Mouse (Mus musculus) heart, postnatal 4 days (tissue): ENCODE data around the gene Aspn. TPM values are rescaled to one million over a fixed set of nuclear protein-coding genes. Genes with fewer than 3 reads are reported as not detected.
A peak's percentile ranks its signal among the peaks of the same experiment; 100 is the strongest.
"Not testable (repeated sequence)": the region's sequence is repeated elsewhere in the genome, so short reads cannot be mapped to it uniquely, and the experiment has no call there.

ENCODE experiments used
- DNase-seq: peaks from one replicate; pipeline ENCODE4 v3.0.0; 2021
- total RNA-seq, 2 experiments: library from RNA; stranded (reverse); gene quantifications; 2 replicates each; pipeline ENCODE4 v1.2.3; 2021

Gene Aspn
- total RNA-seq, 2 experiments from 2014 or later, result 86.9 to 101 TPM

- DNase-seq, result peak; percentile 39
Observed at GRCm38 (mm10) chr13:49584307-49585005, 40.2 kb downstream of the Aspn start.

GRCm38 (mm10) chr13:49586062-49586461 lies 41.8 kb downstream of the Aspn start:
- no peak for DNase-seq

GRCm38 (mm10) chr13:49602541-49602940 lies 58.3 kb downstream of the Aspn start:
- not testable (repeated sequence) for DNase-seq

GRCm38 (mm10) chr13:49603603-49604002 lies 59.4 kb downstream of the Aspn start:
- no peak for DNase-seq

- peak; percentile 53 for DNase-seq
Observed at GRCm38 (mm10) chr13:49607714-49608113, 63.5 kb downstream of the Aspn start, which contains the start of gene Ogn. Ogn (plus strand) TSS chr13:49608046.

- DNase-seq, result no peak
Observed at GRCm38 (mm10) chr13:49608589-49609322, 64.5 kb downstream of the Aspn start.

- DNase-seq, result no peak
Observed at GRCm38 (mm10) chr13:49617021-49617420, 72.8 kb downstream of the Aspn start.

Other genes with a start within 250 kb of the Aspn start
- under 1 TPM; 0.27 to 0.55 TPM for gene Fgd3, start 224.1 kb upstream of the Aspn start, total RNA-seq
- gene Bicd2, start 202.9 kb upstream of the Aspn start, total RNA-seq, result 10 to 100 TPM; 80.9 to 84.3 TPM
- gene Ippk, start 123.2 kb upstream of the Aspn start, total RNA-seq, result 1 to 10 TPM; 9.5 to 9.9 TPM
- 1 to 10 TPM; 1.4 TPM for gene Tes3-ps, start 51.1 kb upstream of the Aspn start, total RNA-seq
- gene Ecm2, start 39.6 kb upstream of the Aspn start, total RNA-seq, result 10 to 100 TPM; 13.2 to 13.8 TPM
- under 1 TPM; 0.25 to 0.26 TPM for gene Omd, start 38.0 kb downstream of the Aspn start, total RNA-seq
- 10 to 100 TPM; 70.5 to 74.2 TPM for gene Ogn, start 63.6 kb downstream of the Aspn start, total RNA-seq
- gene Cenpp, start 108.3 kb downstream of the Aspn start, total RNA-seq, result 10 to 100 TPM; 16.1 to 17.0 TPM
- 10 to 100 TPM; 13.7 to 14.5 TPM for gene Nol8, start 108.6 kb downstream of the Aspn start, total RNA-seq
- 10 to 100 TPM; 58.9 to 64.4 TPM for gene Iars, start 137.7 kb downstream of the Aspn start, total RNA-seq